ENCODE assay signal across 5 mouse cellular contexts in the genomic region with DNA sequence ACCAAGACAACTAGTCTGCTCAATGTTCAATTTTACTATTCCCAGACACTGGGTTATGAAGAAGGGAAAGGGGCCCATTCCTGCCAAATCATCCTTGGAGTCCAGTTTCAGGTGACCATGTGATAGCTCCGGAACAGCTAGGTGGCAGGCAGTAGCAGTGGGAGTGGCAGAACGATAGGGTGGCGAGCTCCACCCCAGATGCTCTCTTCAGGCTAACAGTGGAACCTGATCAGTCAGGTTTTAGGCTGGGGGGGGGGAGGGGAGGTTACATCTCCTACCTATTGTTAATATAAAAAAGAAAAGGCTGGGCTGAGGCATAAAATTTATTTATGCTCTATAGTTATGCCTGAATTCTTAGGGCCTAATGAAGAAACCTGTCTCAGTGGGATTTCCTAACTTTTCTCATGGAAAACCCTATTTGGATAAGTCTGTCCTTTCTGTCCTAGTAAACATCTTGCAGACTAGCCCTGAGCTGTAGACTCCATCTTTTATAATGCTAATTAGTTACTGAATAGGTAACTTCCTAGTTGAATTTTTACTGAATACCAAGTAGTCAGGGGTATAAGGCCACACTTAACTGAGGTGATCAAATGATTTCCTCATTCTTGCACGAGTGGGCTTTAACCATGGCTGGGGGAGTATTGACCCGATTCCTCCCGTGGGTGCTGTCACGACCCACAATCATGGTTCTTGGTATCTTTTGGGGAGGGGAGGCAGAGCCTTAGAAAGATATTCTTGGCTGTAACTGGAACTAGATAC.
A peak's percentile ranks its signal among the peaks of the same experiment; 100 is the strongest.
DNase-seq lines count a peak whose midpoint lies in the region; ATAC-seq and TF ChIP-seq lines count a peak whose summit lies in the region.
"Not testable (repeated sequence)": the region's sequence is repeated elsewhere in the genome, so short reads cannot be mapped to it uniquely, and the experiment has no call there.

No protein-coding gene starts in this region.

- not testable (repeated sequence) for H3K9me3 ChIP-seq in CH12.LX (replicated peaks; ENCODE audit: low read length); kidney, embryonic 16.5 days (ENCODE audit: low read length)

- dilution Hi-C loops in CH12.LX (cut with MboI; ENCODE audit: extremely low pct_ligation_motif_present, extremely low pct_unique_long_range_greater_than_20kb, low sequenced_read_pairs) = not testable (repeated sequence)

- not testable (repeated sequence) for H3K9ac ChIP-seq in CH12.LX (ENCODE audit: insufficient read depth, low read depth); kidney, embryonic 16.5 days (replicated peaks; ENCODE audit: low read length)

- TF ChIP-seq EP300 in CH12.LX (IDR thresholded peaks at IDR 0.05; ENCODE audit: low read length) = not testable (repeated sequence)

- not testable (repeated sequence) for TF ChIP-seq RAD21 in CH12.LX (IDR thresholded peaks at IDR 0.05; ENCODE audit: low read depth, low read length)

- H3K79me2 ChIP-seq in CH12.LX (replicated peaks; ENCODE audit: control insufficient read depth, extremely low read depth, insufficient read depth, poor library complexity, severe bottlenecking) = not testable (repeated sequence)

- peak overlapping the region; percentile 2; the same call in 1 of the 2 replicates for H3K4me2 ChIP-seq in CH12.LX (ENCODE audit: insufficient read depth, low read depth, poor library complexity, severe bottlenecking)
- not testable (repeated sequence) for H3K4me2 ChIP-seq in kidney, embryonic 16.5 days (replicated peaks; ENCODE audit: low read depth, low read length)

- not testable (repeated sequence) for H3K27me3 ChIP-seq in CH12.LX (replicated peaks); kidney, adult 2 months (replicated peaks; ENCODE audit: control insufficient read depth, insufficient read depth, low read length); kidney, embryonic 16.5 days (ENCODE audit: insufficient read depth, low read length)

- H3K27ac ChIP-seq in CH12.LX (ENCODE audit: insufficient read depth, low read depth); kidney, adult 2 months (ENCODE audit: insufficient read depth, low read depth, low read length); kidney, embryonic 16.5 days (ENCODE audit: low read length): not testable (repeated sequence)

- 46% methylated on average over 7 of the region's 7 CpGs for WGBS in kidney, adult 2 months
- WGBS in kidney, embryonic 16.5 days = 59% methylated on average over 7 of the region's 7 CpGs

- TF ChIP-seq CTCF in CH12.LX (conservative IDR thresholded peaks at IDR 0.05 in 1 of 2, IDR thresholded peaks at IDR 0.05 in 1 of 2; ENCODE audit: low read depth in 2 of 2, low read length in 2 of 2); kidney, adult 2 months (conservative IDR thresholded peaks at IDR 0.05; ENCODE audit: insufficient read depth, insufficient read length, low read depth, low read length): not testable (repeated sequence)

- H3K36me3 ChIP-seq in CH12.LX (replicated peaks in 1 of 2; ENCODE audit: control insufficient read depth in 1 of 2, insufficient read depth in 1 of 2, low read length in 1 of 2); kidney, adult 2 months (ENCODE audit: control insufficient read depth, insufficient read depth, low read length); kidney, embryonic 16.5 days (ENCODE audit: insufficient read depth, low read length): not testable (repeated sequence)

- H3K4me3 ChIP-seq in CH12.LX (replicated peaks in 1 of 3; ENCODE audit: low read depth in 2 of 3, low read length in 2 of 3, poor library complexity in 1 of 3); kidney, adult 2 months (ENCODE audit: insufficient read depth, low read depth, low read length); kidney, embryonic 16.5 days (ENCODE audit: low read length): not testable (repeated sequence)

- not testable (repeated sequence) for TF ChIP-seq POLR2A in CH12.LX (IDR thresholded peaks at IDR 0.05; ENCODE audit: low read depth, low read length); kidney, adult 2 months (IDR thresholded peaks at IDR 0.05; ENCODE audit: low read depth, low read length)

- in situ Hi-C loops in CH12.LX (cut with MboI; ENCODE audit: low pct_ligation_motif_present, low pct_unique_long_range_greater_than_20kb, low sequenced_read_pairs) = not testable (repeated sequence)

- H3K4me1 ChIP-seq in CH12.LX (ENCODE audit: control insufficient read depth in 1 of 2, insufficient read depth in 2 of 2); kidney, adult 2 months (ENCODE audit: control insufficient read depth, insufficient read depth, low read length); kidney, embryonic 16.5 days (ENCODE audit: insufficient read depth, low read length): not testable (repeated sequence)

- not testable (repeated sequence) for DNase-seq in CH12.LX (ENCODE audit: extremely low read depth)
- DNase-seq in ES-CJ7 (ENCODE audit: low read depth, low spot score) (peak; percentile 28), R1 (ENCODE audit: low read depth, low spot score) (peak; percentile 67)
- peak; percentile 51 for DNase-seq in kidney, adult 2 months

- 0 out of 2 replicates have a peak, but pooled peaks have one; percentile 27 for ATAC-seq in kidney, embryonic 16.5 days (ENCODE audit: low FRiP score, low TSS enrichment)
